Mouse (Mus musculus): ENCODE data around the gene Hbb-y. TPM values are rescaled to one million over a fixed set of nuclear protein-coding genes. Genes with fewer than 3 reads are reported as not detected.
"Not testable (repeated sequence)": the region's sequence is repeated elsewhere in the genome, so short reads cannot be mapped to it uniquely, and the experiment has no call there.

The Hbb-y gene
- polyA plus RNA-seq, 1 experiment, result not detected

DNA sequence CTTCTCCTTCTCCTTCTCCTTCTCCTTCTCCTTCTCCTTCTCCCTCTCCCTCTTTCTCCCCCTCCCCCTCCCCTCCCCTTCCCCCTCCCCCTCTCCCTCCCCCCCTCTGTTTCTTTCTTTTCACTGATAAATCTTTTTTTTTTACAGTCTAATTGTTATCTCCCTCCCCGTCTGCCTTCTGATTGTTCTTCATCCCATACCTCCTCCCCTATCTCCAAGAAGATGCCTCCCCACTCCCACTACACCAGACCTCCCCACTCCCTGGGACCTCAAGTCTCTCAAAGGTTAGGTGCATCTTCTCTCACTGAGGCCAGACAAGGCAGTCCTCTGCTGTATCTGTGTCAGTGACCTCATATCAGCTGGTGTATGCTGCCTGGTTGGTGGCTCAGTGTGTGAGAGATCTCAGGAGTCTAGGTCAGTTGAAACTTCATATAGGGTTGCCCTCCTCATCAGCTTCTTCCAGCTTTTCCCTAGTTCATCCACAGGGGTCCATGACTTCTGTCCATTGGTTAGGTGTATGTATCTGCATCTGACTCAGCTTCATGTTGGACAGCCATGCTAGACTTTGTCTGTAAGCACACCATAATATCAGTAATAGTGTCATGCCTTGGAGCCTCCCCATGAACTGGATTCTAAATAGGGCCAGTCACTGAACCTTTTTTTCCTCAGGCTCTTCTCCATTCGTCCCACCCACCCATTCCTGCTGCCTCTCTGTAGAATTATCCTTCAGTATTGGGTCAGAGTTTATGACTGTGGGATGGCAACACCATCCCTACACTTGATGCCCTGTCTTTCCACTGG, 8.3 kb downstream of the Hbb-y start:
- Histone ChIP-seq H3K27ac (ENCODE audit: insufficient read depth, low read length) (no peak overlapping the region), H3K9me3 (replicated peaks; ENCODE audit: control insufficient read depth, insufficient read depth, low read length, poor library complexity, severe bottlenecking) (0 out of 2 replicates have a peak, but pooled peaks cover 3% of the 10 kb centered on the region), H3K9ac (ENCODE audit: low read depth, poor library complexity, severe bottlenecking) (no peak overlapping the region), H3K4me1 (ENCODE audit: control insufficient read depth, insufficient read depth, low read length) (no peaks in the 10 kb centered on the region), H3K36me3 (ENCODE audit: control insufficient read depth, insufficient read depth, low read length, poor library complexity, severe bottlenecking) (no peaks in the 10 kb centered on the region), H3K4me3 (ENCODE audit: low read depth, low read length) (no peak overlapping the region), H3K27me3 (ENCODE audit: control insufficient read depth, insufficient read depth, low read length, poor library complexity, severe bottlenecking) (no peaks in the 10 kb centered on the region)
- TF ChIP-seq POLR2A (IDR thresholded peaks at IDR 0.05; ENCODE audit: insufficient read depth, low read length) (no peak), EP300 (IDR thresholded peaks at IDR 0.05; ENCODE audit: insufficient read depth, low read depth, low read length) (no peak), CTCF (IDR thresholded peaks at IDR 0.05; ENCODE audit: low read depth, low read length) (no peak)

DNA sequence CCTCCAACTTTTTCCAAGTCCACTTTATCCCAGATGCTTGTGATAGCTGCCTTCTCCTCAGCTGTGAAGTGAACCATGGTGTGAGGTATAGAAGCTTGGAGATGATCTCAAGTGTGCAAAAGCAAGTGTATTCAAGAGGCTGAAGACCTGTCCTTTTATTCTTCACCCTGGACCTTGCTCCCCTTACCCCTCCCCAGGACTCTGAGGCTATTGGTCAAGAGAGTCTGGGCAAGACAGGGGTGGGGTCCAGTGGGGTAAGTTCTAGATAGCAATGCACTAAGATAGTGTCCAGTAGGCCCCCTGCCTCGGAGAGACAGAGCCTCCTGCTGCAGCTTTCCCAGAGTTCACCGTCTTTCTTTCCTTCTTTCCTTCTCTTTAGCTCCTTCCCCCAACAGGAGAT, 10.0 kb downstream of the Hbb-y start, which contains the start of gene Hbb-bh1:
TSS of gene Hbb-bh1 (minus strand) at position 131 of the 400 bp plus-strand sequence.
- Histone ChIP-seq H3K36me3 (ENCODE audit: control insufficient read depth, insufficient read depth, low read length, poor library complexity, severe bottlenecking) (no peaks in the 10 kb centered on the region), H3K9me3 (replicated peaks; ENCODE audit: control insufficient read depth, insufficient read depth, low read length, poor library complexity, severe bottlenecking) (no peaks in the 10 kb centered on the region), H3K4me1 (ENCODE audit: control insufficient read depth, insufficient read depth, low read length) (no peaks in the 10 kb centered on the region), H3K4me3 (ENCODE audit: low read depth, low read length) (no peak within 1 kb of the TSS), H3K27ac (ENCODE audit: insufficient read depth, low read length) (no peak within 1 kb of the TSS), H3K9ac (ENCODE audit: low read depth, poor library complexity, severe bottlenecking) (no peak within 1 kb of the TSS), H3K27me3 (ENCODE audit: control insufficient read depth, insufficient read depth, low read length, poor library complexity, severe bottlenecking) (no peaks in the 10 kb centered on the region)
- TF ChIP-seq EP300 (IDR thresholded peaks at IDR 0.05; ENCODE audit: insufficient read depth, low read depth, low read length), result no peak
- no peak for TF ChIP-seq CTCF (IDR thresholded peaks at IDR 0.05; ENCODE audit: low read depth, low read length)
- no peak for TF ChIP-seq POLR2A (IDR thresholded peaks at IDR 0.05; ENCODE audit: insufficient read depth, low read length)

DNA sequence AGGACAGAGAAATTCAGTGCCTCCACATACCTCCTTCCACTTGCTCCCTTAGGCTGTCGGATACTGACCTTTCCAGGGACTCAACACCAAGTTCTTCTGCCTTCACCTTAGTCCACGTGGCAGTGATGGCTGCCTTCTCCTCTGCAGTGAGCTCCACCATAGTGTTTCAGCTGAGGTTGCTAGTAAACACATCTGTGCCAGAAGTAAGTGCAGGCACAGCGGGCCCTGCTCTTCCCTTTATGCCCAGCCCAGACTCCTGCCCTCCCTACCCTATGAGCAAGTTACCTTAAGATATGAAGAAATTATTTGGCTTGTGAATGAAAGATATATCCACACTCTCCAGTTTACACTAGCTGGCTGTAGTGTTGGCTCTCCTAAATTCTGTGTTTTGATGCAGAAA, 12.7 kb downstream of the Hbb-y start, which contains the start of gene Hbb-bh2:
TSS of gene Hbb-bh2 (minus strand) at position 253 of the 400 bp plus-strand sequence.
- H3K27ac ChIP-seq (ENCODE audit: insufficient read depth, low read length), result no peak within 1 kb of the TSS
- H3K36me3 ChIP-seq (ENCODE audit: control insufficient read depth, insufficient read depth, low read length, poor library complexity, severe bottlenecking), result no peaks in the 10 kb centered on the region
- no peak within 1 kb of the TSS for H3K9ac ChIP-seq (ENCODE audit: low read depth, poor library complexity, severe bottlenecking)
- no peaks in the 10 kb centered on the region for H3K27me3 ChIP-seq (ENCODE audit: control insufficient read depth, insufficient read depth, low read length, poor library complexity, severe bottlenecking)
- no peaks in the 10 kb centered on the region for H3K9me3 ChIP-seq (replicated peaks; ENCODE audit: control insufficient read depth, insufficient read depth, low read length, poor library complexity, severe bottlenecking)
- TF ChIP-seq EP300 (IDR thresholded peaks at IDR 0.05; ENCODE audit: insufficient read depth, low read depth, low read length), result no peak
- TF ChIP-seq POLR2A (IDR thresholded peaks at IDR 0.05; ENCODE audit: insufficient read depth, low read length), result no peak
- no peak for TF ChIP-seq CTCF (IDR thresholded peaks at IDR 0.05; ENCODE audit: low read depth, low read length)
- H3K4me1 ChIP-seq (ENCODE audit: control insufficient read depth, insufficient read depth, low read length), result no peaks in the 10 kb centered on the region
- H3K4me3 ChIP-seq (ENCODE audit: low read depth, low read length), result no peak within 1 kb of the TSS

DNA sequence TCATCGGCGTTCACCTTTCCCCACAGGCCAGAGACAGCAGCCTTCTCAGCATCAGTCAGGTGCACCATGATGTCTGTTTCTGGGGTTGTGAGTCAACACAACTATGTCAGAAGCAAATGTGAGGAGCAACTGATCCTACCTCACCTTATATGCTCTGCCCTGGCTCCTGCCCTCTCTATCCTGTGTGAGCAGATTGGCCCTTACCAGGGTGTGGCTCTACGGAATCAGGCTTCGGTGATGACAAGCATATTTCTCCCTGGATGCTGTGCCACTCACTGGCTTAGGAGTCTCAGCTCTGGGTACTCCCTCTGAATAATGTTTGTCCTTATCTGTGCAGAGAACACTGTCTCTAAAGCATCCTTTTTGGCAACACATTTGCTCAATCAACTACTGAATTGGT, 25.2 kb downstream of the Hbb-y start, which contains the start of gene Hbb-bs:
TSS of gene Hbb-bs (minus strand) at position 289 of the 400 bp plus-strand sequence.
- Histone ChIP-seq H3K36me3 (ENCODE audit: control insufficient read depth, insufficient read depth, low read length, poor library complexity, severe bottlenecking) (no peaks in the 10 kb centered on the region), H3K27me3 (ENCODE audit: control insufficient read depth, insufficient read depth, low read length, poor library complexity, severe bottlenecking) (no peaks in the 10 kb centered on the region), H3K4me1 (ENCODE audit: control insufficient read depth, insufficient read depth, low read length) (no peaks in the 10 kb centered on the region), H3K9ac (ENCODE audit: low read depth, poor library complexity, severe bottlenecking) (no peak within 1 kb of the TSS), H3K9me3 (replicated peaks; ENCODE audit: control insufficient read depth, insufficient read depth, low read length, poor library complexity, severe bottlenecking) (no peaks in the 10 kb centered on the region), H3K4me3 (ENCODE audit: low read depth, low read length) (no peak within 1 kb of the TSS), H3K27ac (ENCODE audit: insufficient read depth, low read length) (no peak within 1 kb of the TSS)
- TF ChIP-seq POLR2A (IDR thresholded peaks at IDR 0.05; ENCODE audit: insufficient read depth, low read length) (no peak), EP300 (IDR thresholded peaks at IDR 0.05; ENCODE audit: insufficient read depth, low read depth, low read length) (no peak), CTCF (IDR thresholded peaks at IDR 0.05; ENCODE audit: low read depth, low read length) (no peak)

DNA sequence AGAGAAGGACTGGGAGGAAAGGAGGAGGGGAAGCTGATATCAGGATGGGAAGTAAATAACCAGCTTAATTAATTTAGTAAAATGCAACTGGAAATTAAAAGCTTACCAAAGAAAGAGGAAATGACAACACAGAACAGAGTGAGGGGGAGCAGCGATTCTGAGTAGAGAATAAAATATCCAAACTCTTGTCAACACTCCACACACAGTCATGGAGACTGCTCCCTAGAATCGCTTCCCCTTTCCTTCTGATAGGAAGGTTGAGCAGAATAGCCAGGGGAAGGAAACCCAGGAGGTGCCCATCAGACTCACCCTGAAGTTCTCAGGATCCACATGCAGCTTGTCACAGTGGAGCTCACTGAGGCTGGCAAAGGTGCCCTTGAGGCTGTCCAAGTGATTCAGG, 25.9 kb downstream of the Hbb-y start:
- not testable (repeated sequence) for H3K4me3 ChIP-seq (ENCODE audit: low read depth, low read length); H3K9me3 ChIP-seq (replicated peaks; ENCODE audit: control insufficient read depth, insufficient read depth, low read length, poor library complexity, severe bottlenecking); H3K36me3 ChIP-seq (ENCODE audit: control insufficient read depth, insufficient read depth, low read length, poor library complexity, severe bottlenecking); H3K4me1 ChIP-seq (ENCODE audit: control insufficient read depth, insufficient read depth, low read length); H3K27ac ChIP-seq (ENCODE audit: insufficient read depth, low read length); H3K9ac ChIP-seq (ENCODE audit: low read depth, poor library complexity, severe bottlenecking); H3K27me3 ChIP-seq (ENCODE audit: control insufficient read depth, insufficient read depth, low read length, poor library complexity, severe bottlenecking)

DNA sequence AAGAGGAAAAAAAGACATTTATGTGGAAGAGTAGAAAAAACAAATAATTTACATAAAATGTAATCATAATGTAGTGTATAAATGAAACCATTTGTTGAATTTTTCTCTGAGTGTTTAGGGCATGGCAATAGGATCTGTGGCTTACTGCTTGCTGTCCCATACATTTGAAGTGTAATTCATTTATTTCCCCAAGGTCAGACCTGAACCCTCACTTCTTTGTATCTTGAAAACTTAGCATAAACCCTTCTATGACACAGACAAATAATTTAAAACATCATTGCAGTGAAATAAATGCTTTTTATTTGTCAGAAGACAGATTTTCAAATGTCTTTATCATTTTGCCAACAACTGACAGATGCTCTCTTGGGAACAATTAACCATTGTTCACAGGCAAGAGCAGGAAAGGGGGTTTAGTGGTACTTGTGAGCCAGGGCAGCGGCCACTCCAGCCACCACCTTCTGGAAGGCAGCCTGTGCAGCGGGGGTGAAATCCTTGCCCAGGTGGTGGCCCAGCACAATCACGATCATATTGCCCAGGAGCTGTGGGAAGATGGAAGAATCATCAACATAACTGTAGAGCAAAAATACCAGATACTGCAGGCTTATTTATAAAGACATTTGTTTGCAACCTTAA, 26.6 kb downstream of the Hbb-y start:
- TF ChIP-seq CTCF (IDR thresholded peaks at IDR 0.05; ENCODE audit: low read depth, low read length), result no peak
- no peak for TF ChIP-seq EP300 (IDR thresholded peaks at IDR 0.05; ENCODE audit: insufficient read depth, low read depth, low read length)
- TF ChIP-seq POLR2A (IDR thresholded peaks at IDR 0.05; ENCODE audit: insufficient read depth, low read length), result no peak
- H3K36me3 ChIP-seq (ENCODE audit: control insufficient read depth, insufficient read depth, low read length, poor library complexity, severe bottlenecking), result no peaks in the 10 kb centered on the region
- no peaks in the 10 kb centered on the region for H3K27me3 ChIP-seq (ENCODE audit: control insufficient read depth, insufficient read depth, low read length, poor library complexity, severe bottlenecking)
- H3K9ac ChIP-seq (ENCODE audit: low read depth, poor library complexity, severe bottlenecking), result no peak overlapping the region
- H3K27ac ChIP-seq (ENCODE audit: insufficient read depth, low read length), result no peak overlapping the region
- H3K4me3 ChIP-seq (ENCODE audit: low read depth, low read length), result no peak overlapping the region
- no peaks in the 10 kb centered on the region for H3K9me3 ChIP-seq (replicated peaks; ENCODE audit: control insufficient read depth, insufficient read depth, low read length, poor library complexity, severe bottlenecking)
- no peaks in the 10 kb centered on the region for H3K4me1 ChIP-seq (ENCODE audit: control insufficient read depth, insufficient read depth, low read length)
